Mouse (Mus musculus): ENCODE data around the gene Calcb.

Calcb gene

DNA sequence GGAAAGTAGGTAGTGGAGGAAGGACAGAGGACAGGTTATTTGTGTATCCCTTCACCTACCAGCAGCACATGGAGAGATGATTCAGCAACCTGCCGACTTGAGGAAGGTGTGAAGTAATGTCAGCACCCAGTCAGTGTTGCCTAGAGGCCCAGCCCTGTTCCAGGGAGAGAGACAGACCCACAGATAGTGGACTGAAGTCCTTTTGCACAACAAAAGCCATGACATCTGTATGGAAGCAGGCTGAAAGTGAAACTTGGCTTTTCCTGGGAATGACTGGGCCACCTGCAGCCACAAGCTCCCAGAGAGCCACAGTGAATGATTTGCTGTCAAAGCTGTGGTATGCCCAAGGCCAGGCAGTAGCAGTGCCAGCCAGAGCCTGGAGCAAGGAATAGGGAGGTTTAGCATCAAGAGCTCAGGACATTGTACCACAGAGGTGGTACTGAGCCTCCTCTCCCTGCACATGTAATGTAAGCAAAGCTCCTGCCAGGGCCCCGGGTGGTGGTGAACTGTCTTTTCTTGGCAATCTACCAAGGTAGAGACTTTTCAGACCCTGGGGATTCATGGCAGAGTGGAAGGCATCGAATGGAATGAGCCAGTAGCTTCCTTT lies 26.3 kb downstream of the Calcb start:
- ChIA-PET POLR2A (interaction anchor here in 3 of 4 experiments (0.6 to 2.5 kb wide), 5 partner anchors 9 to 469 kb away, joined by 3 to 7 read pairs (median 4); partner anchors contain the start of gene Psma1 (in 1 of the 3)), CTCF (interaction anchor here (0.5 to 2.1 kb wide), 9 partner anchors 8 to 1864 kb away, joined by 3 to 13 read pairs (median 4); partner anchors contain the start of gene Calca (in 1 of the 4))

- POLR2A ChIA-PET: interaction anchor here in 2 of 4 experiments (1.3 to 2.5 kb wide), 4 partner anchors 10 to 470 kb away, joined by 4 to 7 read pairs (median 4); partner anchors contain the start of gene Psma1 (in 1 of the 2)
- CTCF ChIA-PET: interaction anchor here (0.5 to 2.1 kb wide), 12 partner anchors 9 to 1863 kb away, joined by 3 to 13 read pairs (median 4); partner anchors contain the start of gene Calca (in 1 of the 4)
These were observed 27.2 kb downstream of the Calcb start for GRCm38 (mm10) chr7:114745481-114746271.

DNA sequence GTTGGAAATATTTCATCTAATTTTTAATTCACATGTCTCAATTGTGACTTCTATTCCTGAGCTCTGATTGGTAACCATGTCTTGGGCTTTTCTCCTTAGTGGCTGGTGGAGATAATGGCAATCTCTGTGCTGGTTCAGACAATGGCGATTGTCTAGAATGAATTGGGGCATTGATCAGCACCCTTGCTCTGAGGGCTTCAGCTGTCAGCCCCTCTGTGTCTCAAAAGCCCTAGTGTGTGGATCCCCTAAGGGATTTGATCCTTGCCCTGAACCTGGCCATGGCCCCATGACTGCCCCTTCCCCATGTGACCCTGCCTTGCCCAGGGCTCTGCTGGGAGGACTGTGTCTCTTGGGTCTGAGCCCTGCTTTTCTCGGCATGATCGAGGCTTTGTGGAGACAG lies 29.2 kb downstream of the Calcb start:
- ChIA-PET CTCF (no interaction called here), POLR2A (no interaction called here)

GRCm38 (mm10) chr7:114748239-114748638 lies 29.8 kb downstream of the Calcb start:
- ChIA-PET CTCF (no interaction called here), POLR2A (no interaction called here)

DNA sequence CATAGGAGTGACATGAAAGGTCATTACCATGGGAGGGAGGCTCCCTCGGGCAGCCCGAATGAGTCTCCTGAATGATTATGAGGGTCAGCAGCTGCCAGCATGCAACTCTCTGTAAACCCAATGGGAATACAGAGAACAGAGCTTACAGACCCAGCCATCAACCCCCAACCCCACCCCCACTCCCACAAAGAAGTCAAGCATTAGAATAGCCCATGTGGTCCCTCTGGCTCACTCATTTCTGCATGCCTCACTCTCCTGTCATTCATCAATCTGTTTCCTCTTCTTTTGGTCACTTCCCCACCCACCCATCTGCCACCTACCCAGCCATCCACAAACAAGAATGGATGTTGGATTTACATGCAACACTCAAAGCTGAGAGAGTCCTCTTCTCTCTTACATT lies 35.0 kb downstream of the Calcb start:
- ChIA-PET POLR2A (no interaction called here), CTCF (no interaction called here)

DNA sequence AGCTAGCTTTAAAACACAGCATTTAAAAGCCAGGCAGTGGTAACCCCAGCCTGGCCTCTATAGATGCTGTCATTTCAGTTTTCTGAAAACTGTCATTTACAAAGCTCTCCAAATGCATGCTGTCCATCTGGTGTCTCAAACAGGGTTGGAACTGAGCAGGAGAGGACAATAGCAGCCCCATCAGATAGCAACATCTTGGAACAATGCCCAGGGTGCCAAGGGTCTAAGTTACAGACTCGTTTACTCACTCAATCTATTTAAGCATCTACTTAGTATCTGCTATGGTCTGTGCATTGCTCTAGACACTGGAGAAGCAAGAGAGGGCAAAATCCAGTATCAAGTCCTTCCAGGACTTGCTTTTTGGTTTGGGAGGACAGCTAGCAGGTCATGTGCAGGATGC lies 35.8 kb downstream of the Calcb start:
- ChIA-PET POLR2A (interaction anchor here in 1 of 4 experiments (0.5 kb wide), 1 partner anchor 8 kb away, joined by 3 read pairs; no protein-coding TSS in a partner anchor), CTCF (no interaction called here)

DNA sequence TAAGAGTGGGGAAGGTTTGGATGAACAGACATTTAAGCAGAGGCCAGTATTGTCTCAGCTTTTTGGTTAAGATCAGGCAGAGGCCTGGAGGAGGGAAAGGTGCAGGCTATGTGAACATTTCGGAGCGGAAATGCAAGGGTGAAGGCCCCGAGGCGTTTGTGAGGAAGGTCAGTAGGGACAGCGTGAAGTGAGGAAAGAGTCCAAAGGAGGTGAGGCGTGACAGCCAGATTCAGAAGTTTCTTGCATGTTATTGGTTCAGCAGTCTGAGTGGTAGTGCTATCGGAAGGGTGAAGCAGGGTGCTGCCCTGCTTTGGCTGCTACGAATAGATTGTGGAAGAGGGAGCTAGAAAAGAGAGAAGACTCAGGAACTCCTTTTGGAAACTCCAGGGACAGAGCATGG lies 36.2 kb downstream of the Calcb start:
- CTCF ChIA-PET: no interaction called here
- POLR2A ChIA-PET: interaction anchor here in 1 of 4 experiments (0.5 kb wide), 1 partner anchor 8 kb away, joined by 3 read pairs; no protein-coding TSS in a partner anchor

- ChIA-PET POLR2A (interaction anchor here in 1 of 4 experiments (0.8 kb wide), 1 partner anchor 8 kb away, joined by 3 read pairs; no protein-coding TSS in a partner anchor), CTCF (no interaction called here)
These were observed 44.2 kb downstream of the Calcb start for GRCm38 (mm10) chr7:114762660-114763059.

DNA sequence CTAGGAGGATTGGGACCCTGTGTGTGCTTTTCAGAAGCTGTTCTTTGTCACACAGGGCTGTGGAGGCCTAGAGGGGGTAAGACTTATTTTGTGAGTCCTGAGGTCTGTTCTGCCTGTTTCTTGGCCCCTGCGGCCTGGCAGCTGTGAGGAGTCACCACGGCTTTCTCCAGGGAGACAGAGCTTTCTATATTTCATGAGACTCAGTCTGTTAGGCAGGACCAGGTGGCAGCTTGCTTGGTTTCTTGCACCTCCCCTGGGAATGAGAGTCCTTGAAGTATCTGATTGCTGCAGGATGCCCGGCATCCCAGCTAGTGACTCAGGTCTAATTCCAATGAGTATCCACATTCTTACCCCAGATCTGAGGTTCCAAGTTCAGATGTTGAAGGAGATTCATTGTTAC lies 46.8 kb downstream of the Calcb start:
- ChIA-PET POLR2A (no interaction called here), CTCF (interaction anchor here in 1 of 4 experiments (0.6 kb wide), 1 partner anchor 1950 kb away, joined by 3 read pairs; no protein-coding TSS in a partner anchor)

DNA sequence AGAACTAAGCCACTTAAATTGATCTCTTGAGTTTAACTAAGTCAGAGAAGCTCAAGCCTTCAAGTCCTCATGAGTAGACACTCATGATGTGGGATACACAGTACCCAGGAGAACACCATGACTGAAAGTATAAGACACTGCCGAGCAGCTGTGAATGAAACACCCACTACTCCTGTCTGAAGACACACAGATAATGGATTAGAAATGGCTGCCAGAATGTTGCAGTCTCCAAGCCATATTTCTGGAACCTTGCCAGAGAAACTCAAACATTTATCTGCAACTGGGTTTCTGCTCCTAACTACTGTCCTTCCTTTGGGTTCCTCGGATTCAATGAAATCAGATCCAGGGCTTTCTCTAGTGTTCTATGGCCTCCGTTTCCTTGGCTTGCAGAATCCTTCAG lies 48.1 kb downstream of the Calcb start:
- ChIA-PET CTCF (no interaction called here), POLR2A (no interaction called here)

GRCm38 (mm10) chr7:114768516-114768915 lies 50.1 kb downstream of the Calcb start:
- POLR2A ChIA-PET: interaction anchor here in 1 of 4 experiments (0.6 kb wide), 1 partner anchor 476 kb away, joined by 3 read pairs; no protein-coding TSS in a partner anchor
- CTCF ChIA-PET: no interaction called here

DNA sequence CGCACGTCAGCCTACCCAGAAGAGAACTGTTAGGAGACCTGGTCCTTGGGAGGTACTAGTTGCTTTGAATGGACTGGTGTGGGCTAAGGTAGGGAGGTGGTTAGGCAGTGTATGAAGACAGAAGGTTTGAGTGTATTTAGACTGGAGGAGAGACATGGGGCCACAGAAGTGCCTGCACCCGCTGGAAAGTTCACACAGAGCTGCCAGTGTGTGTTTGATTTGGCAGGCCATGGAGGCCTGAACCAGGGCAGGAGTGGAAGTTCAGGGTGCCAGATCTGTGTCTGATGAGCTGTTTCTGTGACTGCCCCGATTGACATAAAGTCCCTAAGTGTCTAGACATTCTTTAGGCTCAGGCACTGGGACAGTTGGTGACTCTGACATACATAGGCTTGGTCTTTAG lies 50.6 kb downstream of the Calcb start:
- POLR2A ChIA-PET: interaction anchor here in 1 of 4 experiments (0.6 kb wide), 1 partner anchor 477 kb away, joined by 3 read pairs; no protein-coding TSS in a partner anchor
- CTCF ChIA-PET: interaction anchor here in 1 of 4 experiments (0.6 kb wide), 1 partner anchor 51 kb away, joined by 3 read pairs; the partner anchor contains the start of gene Calcb

DNA sequence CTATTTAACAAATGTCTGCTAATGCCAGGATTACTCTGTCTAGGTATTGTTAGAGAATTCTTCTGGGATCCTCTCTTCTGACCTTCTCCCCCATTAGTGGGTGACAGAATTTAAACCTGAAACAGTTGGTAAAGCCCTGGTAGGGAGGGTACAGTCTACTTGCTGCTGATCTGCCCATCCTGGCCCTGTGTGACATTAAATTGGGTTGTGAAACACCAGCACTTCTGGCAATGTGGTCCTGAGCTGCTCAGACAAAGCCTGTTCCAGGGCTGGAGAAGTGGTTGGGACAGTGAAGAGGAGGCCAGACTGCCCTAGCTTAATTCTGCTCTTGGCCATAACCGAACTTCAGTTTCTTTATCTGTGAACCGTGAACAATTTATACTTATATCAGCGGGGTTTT lies 52.1 kb downstream of the Calcb start:
- ChIA-PET POLR2A (no interaction called here), CTCF (no interaction called here)

DNA sequence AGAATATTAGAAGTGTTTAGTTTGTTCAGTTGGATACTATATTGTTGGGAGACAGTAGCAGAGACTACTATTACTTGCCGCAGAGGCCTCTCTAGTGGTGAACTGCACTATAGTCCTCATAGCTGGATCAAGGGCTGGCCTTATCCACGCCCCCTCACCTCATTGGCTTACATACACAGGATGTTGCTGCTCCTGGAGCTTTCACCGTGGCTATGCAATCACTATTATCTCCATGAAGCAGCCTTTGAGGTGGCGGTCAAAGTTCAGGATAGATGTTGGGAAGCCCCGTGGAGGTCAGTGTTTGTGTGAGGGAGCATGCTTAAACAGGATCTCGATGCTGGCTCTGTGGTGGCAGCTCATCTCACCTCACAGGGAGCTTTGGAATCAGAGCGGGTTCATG lies 53.4 kb downstream of the Calcb start:
- ChIA-PET CTCF (no interaction called here), POLR2A (interaction anchor here in 1 of 4 experiments (1.3 to 1.9 kb wide), 3 partner anchors 9 to 31 kb away, joined by 3 to 6 read pairs (median 4); no protein-coding TSS in a partner anchor)

Data from embryonic stem cell, embryonic (primary cell).